16 mouse cellular contexts compared by ENCODE assay signal in genomic region chr6:56027318-56027717, GRCm38 (mm10). TPM values are rescaled to one million over a fixed set of nuclear protein-coding genes. Genes with fewer than 3 reads are reported as not detected.
DNase-seq lines count a peak whose midpoint lies in the region; ATAC-seq and TF ChIP-seq lines count a peak whose summit lies in the region.
"Had no signal": no experiment of that assay in that cellular context is flagged by ENCODE, and none has a peak within 500 bp of the region (broad histone marks: within the 10 kb centered on the region; RNA-seq: fewer than 3 reads in every experiment).

No protein-coding gene starts in this region.

- H3K4me3 ChIP-seq in hindbrain, embryonic 13.5 days, result no peak overlapping the region
- H3K4me3 ChIP-seq in hindbrain, embryonic 11.5 days (ENCODE audit: low read depth, low read length), result no peak overlapping the region
- no peak overlapping the region for H3K4me3 ChIP-seq in limb, embryonic 14.5 days (replicated peaks; ENCODE audit: low read length)
- H3K4me3 ChIP-seq: heart, embryonic 12.5 days; intestine, embryonic 15.5 days; liver, embryonic 15.5 days had no signal

- peaks cover 13% of the 10 kb centered on the region for H3K4me1 ChIP-seq in hindbrain, embryonic 13.5 days (replicated peaks)
- no peaks in the 10 kb centered on the region for H3K4me1 ChIP-seq in hindbrain, embryonic 11.5 days (replicated peaks; ENCODE audit: control insufficient read depth, insufficient read depth, low read length)
- H3K4me1 ChIP-seq in limb, embryonic 14.5 days (ENCODE audit: control insufficient read depth, insufficient read depth, low read length), result no peaks in the 10 kb centered on the region
- H3K4me1 ChIP-seq: intestine, embryonic 15.5 days; liver, embryonic 15.5 days had no signal

- no peaks in the 10 kb centered on the region for H3K9me3 ChIP-seq in hindbrain, embryonic 13.5 days
- H3K9me3 ChIP-seq in hindbrain, embryonic 11.5 days (ENCODE audit: control insufficient read depth, low read length), result no peaks in the 10 kb centered on the region
- H3K9me3 ChIP-seq in limb, embryonic 14.5 days (ENCODE audit: control insufficient read depth, low read length), result no peaks in the 10 kb centered on the region
- H3K9me3 ChIP-seq: heart, embryonic 12.5 days; intestine, embryonic 15.5 days; liver, embryonic 15.5 days had no signal

- H3K9ac ChIP-seq in hindbrain, embryonic 13.5 days, result no peak overlapping the region
- no peak overlapping the region for H3K9ac ChIP-seq in hindbrain, embryonic 11.5 days (ENCODE audit: low read depth, low read length)
- H3K9ac ChIP-seq in limb, embryonic 14.5 days (ENCODE audit: low read depth, low read length, severe bottlenecking), result no peak overlapping the region
- H3K9ac ChIP-seq: heart, embryonic 12.5 days; intestine, embryonic 15.5 days; liver, embryonic 15.5 days had no signal

- peak; percentile 7 for DNase-seq in adrenal gland, postnatal 10 days
- no peak for DNase-seq in adrenal gland, adult 8-10 months
- DNase-seq in hindbrain, embryonic 11.5 days (ENCODE audit: low spot score), result no peak
- peak; percentile 41 for DNase-seq in Muller cell, postnatal 12 days (ENCODE audit: inconsistent ontology term)
- DNase-seq in limb, embryonic 14.5 days (ENCODE audit: low spot score), result peak; percentile 72
- DNase-seq in lung, postnatal 4 days, result no peak
- DNase-seq in lung, adult 18-20 months, result no peak
- DNase-seq: gastrocnemius, postnatal 10 days; kidney, postnatal 14 days; right cerebral cortex, postnatal 4 days; thymus, adult 2 months had no signal

- no peak overlapping the region for H3K4me2 ChIP-seq in hindbrain, embryonic 13.5 days
- no peak overlapping the region for H3K4me2 ChIP-seq in hindbrain, embryonic 11.5 days (replicated peaks; ENCODE audit: low read depth, low read length)
- no peak overlapping the region for H3K4me2 ChIP-seq in limb, embryonic 14.5 days (replicated peaks; ENCODE audit: low read depth, low read length, severe bottlenecking)
- H3K4me2 ChIP-seq: heart, embryonic 12.5 days; intestine, embryonic 15.5 days; liver, embryonic 15.5 days had no signal

- WGBS in hindbrain, embryonic 13.5 days, result 73% methylated on average over 6 of the region's 6 CpGs
- WGBS in hindbrain, embryonic 11.5 days, result 85% methylated on average over 6 of the region's 6 CpGs
- 62% methylated on average over 6 of the region's 6 CpGs for WGBS in limb, embryonic 14.5 days

- peak; percentile 43 for ATAC-seq in hindbrain, embryonic 13.5 days (ENCODE audit: low FRiP score)
- no peak for ATAC-seq in hindbrain, embryonic 11.5 days (ENCODE audit: low FRiP score)
- ATAC-seq in limb, embryonic 14.5 days (ENCODE audit: low FRiP score, low read depth), result no peak
- ATAC-seq: intestine, embryonic 15.5 days had no signal

- H3K27ac ChIP-seq in hindbrain, embryonic 13.5 days, result no peak overlapping the region
- H3K27ac ChIP-seq in hindbrain, embryonic 11.5 days (ENCODE audit: low read depth, low read length), result no peak overlapping the region
- no peak overlapping the region for H3K27ac ChIP-seq in limb, embryonic 14.5 days (replicated peaks; ENCODE audit: low read depth, low read length)
- H3K27ac ChIP-seq: intestine, embryonic 15.5 days; liver, embryonic 15.5 days had no signal

- no peaks in the 10 kb centered on the region for H3K36me3 ChIP-seq in hindbrain, embryonic 13.5 days
- no peaks in the 10 kb centered on the region for H3K36me3 ChIP-seq in hindbrain, embryonic 11.5 days (ENCODE audit: control insufficient read depth, insufficient read depth, low read length)
- H3K36me3 ChIP-seq in limb, embryonic 14.5 days (ENCODE audit: control insufficient read depth, insufficient read depth, low read length), result no peaks in the 10 kb centered on the region
- H3K36me3 ChIP-seq: heart, embryonic 12.5 days; intestine, embryonic 15.5 days; liver, embryonic 15.5 days had no signal

- no peak for TF ChIP-seq POLR2A in limb, embryonic 14.5 days (IDR thresholded peaks at IDR 0.05; ENCODE audit: borderline replicate concordance, extremely low read depth, insufficient read depth, insufficient read length)

- no peaks in the 10 kb centered on the region for H3K27me3 ChIP-seq in hindbrain, embryonic 13.5 days
- no peaks in the 10 kb centered on the region for H3K27me3 ChIP-seq in hindbrain, embryonic 11.5 days (ENCODE audit: control insufficient read depth, insufficient read depth, low read length)
- no peaks in the 10 kb centered on the region for H3K27me3 ChIP-seq in limb, embryonic 14.5 days (ENCODE audit: control insufficient read depth, insufficient read depth, low read length)
- H3K27me3 ChIP-seq: heart, embryonic 12.5 days; intestine, embryonic 15.5 days; liver, embryonic 15.5 days had no signal

RNA-seq across cellular contexts. Expression of gene Ppp1r17, which starts 10.0 kb away (rescaled TPM):
- total RNA-seq in adrenal gland, postnatal 10 days (2021), result 1 to 10 TPM; 2.9 to 3.6 TPM
- total RNA-seq in adrenal gland, adult 8-10 months (2022), result 10 to 100 TPM in 2 of 4 experiments, 1 to 10 TPM in 2; 3.2 to 12.6 (median 8.5) TPM
- 11.1 and 16.6 TPM in 2 replicates for polyA plus RNA-seq in hindbrain, embryonic 13.5 days (2015; fragmentation: Nextera tagmentation; extraction: Ambion mirVana)
- polyA plus RNA-seq in hindbrain, embryonic 11.5 days (2014; fragmentation: Nextera tagmentation; extraction: Ambion mirVana), result 26.5 and 33.2 TPM in 2 replicates
- 0.03 and 0.06 TPM in 2 replicates for polyA plus RNA-seq in limb, embryonic 14.5 days (2012; rRNA removed)
- polyA plus RNA-seq in limb, embryonic 14.5 days (2014; fragmentation: Nextera tagmentation; extraction: Ambion mirVana), result not detected in 2 replicates
- total RNA-seq: gastrocnemius, postnatal 10 days; megakaryocyte progenitor cell, adult 5-6 weeks had no signal
- polyA plus RNA-seq: liver, embryonic 15.5 days had no signal

Comparison
In these comparisons a context has a peak if more than half of its experiments do, and no peak if none do; other contexts are left out.
1. DNase-seq: peak in adrenal gland, postnatal 10 days (single experiment), Muller cell, postnatal 12 days (single experiment) and limb, embryonic 14.5 days (single experiment); none in adrenal gland, adult 8-10 months (single experiment), hindbrain, embryonic 11.5 days (single experiment), lung, postnatal 4 days (0 of 2) and lung, adult 18-20 months (0 of 2).
2. RNA of gene Ppp1r17, which starts 10.0 kb away (polyA plus RNA-seq): 26.5 to 33.2 TPM in hindbrain, embryonic 11.5 days and 11.1 to 16.6 TPM in hindbrain, embryonic 13.5 days; 0.03 to 0.06 TPM in limb, embryonic 14.5 days; every median in the first group is over 10 times any median in the second.